Mouse (Mus musculus) limb, embryonic 14.5 days (tissue): Measurements from ENCODE around the gene Gm17324. TPM values are rescaled to one million over a fixed set of nuclear protein-coding genes. Genes with fewer than 3 reads are reported as not detected.

ENCODE experiments used
- ATAC-seq: fragments of 200-750 bp; cut with Nextera tagmentation; 2 replicates; pipeline ENCODE4 v1.8.0; 2017; ENCODE audit warnings: low read depth, moderate number of reproducible peaks, moderate TSS enrichment; ENCODE audit not compliant: low FRiP score
- DNase-seq: peaks from one replicate; pipeline ENCODE4 v3.0.0-alpha.2; 2015; ENCODE audit warnings: low spot score
- H3K27ac ChIP-seq: fragments of 300-500 bp; sonication (generic); replicated peaks from 2 replicates; pipeline ENCODE4 v1.5.1; 2014; ENCODE audit warnings: low read depth, mild to moderate bottlenecking, low read length, moderate library complexity, mixed read lengths
- H3K27me3 ChIP-seq: fragments of 300-500 bp; sonication (generic); 2 replicates; pipeline ENCODE4 v1.6.1; 2014; ENCODE audit warnings: low read length, mixed read lengths; ENCODE audit not compliant: control insufficient read depth, insufficient read depth
- H3K36me3 ChIP-seq: fragments of 300-500 bp; sonication (generic); 2 replicates; pipeline ENCODE4 v1.6.1; 2014; ENCODE audit warnings: mild to moderate bottlenecking, low read length, moderate library complexity, mixed read lengths; ENCODE audit not compliant: control insufficient read depth, insufficient read depth
- H3K4me1 ChIP-seq: fragments of 300-500 bp; sonication (generic); 2 replicates; pipeline ENCODE4 v1.6.1; 2014; ENCODE audit warnings: antibody characterized with exemption, low read length, mixed read lengths; ENCODE audit not compliant: control insufficient read depth, insufficient read depth
- H3K4me2 ChIP-seq: fragments of 300-500 bp; sonication (generic); replicated peaks from 2 replicates; pipeline ENCODE4 v1.6.1; 2014; ENCODE audit warnings: low read depth, mild to moderate bottlenecking, low read length, moderate library complexity; ENCODE audit not compliant: severe bottlenecking
- H3K4me3 ChIP-seq: fragments of 300-500 bp; sonication (generic); replicated peaks from 2 replicates; pipeline ENCODE4 v1.5.1; 2014; ENCODE audit warnings: low read length
- H3K9ac ChIP-seq: fragments of 300-500 bp; sonication (generic); 2 replicates; pipeline ENCODE4 v1.6.1; 2014; ENCODE audit warnings: mild to moderate bottlenecking, low read depth, low read length, moderate library complexity; ENCODE audit not compliant: severe bottlenecking
- H3K9me3 ChIP-seq: fragments of 300-500 bp; sonication (generic); 2 replicates; pipeline ENCODE4 v1.6.1; 2016; ENCODE audit warnings: low read length; ENCODE audit not compliant: control insufficient read depth
- POLR2A ChIP-seq: fragments of 200-500 bp; IDR thresholded peaks from 2 replicates; pipeline ENCODE4 v1.8.0; 2012; ENCODE audit warnings: inconsistent platforms, mild to moderate bottlenecking, moderate library complexity, borderline replicate concordance; ENCODE audit not compliant: insufficient read depth, insufficient read length; ENCODE audit errors: extremely low read depth
- WGBS: fragments of 180-500 bp; shearing (Covaris S2); extraction: QIAGEN DNeasy Blood & Tissue Kit; methylation state at CpG from one replicate; pipeline ENCODE4 v1.1.7; 2014; 5-methylcytosine and 5-hydroxymethylcytosine counted together
- microRNA-seq: library from miRNA; unstranded; fragments of <30 nt; microRNA quantifications from one replicate; pipeline ENCODE4, GENCODE M21; 2016
- polyA plus RNA-seq, 2 experiments: library from polyadenylated mRNA; depleted of rRNA in 1 of 2; stranded (reverse) in 1 of 2; unstranded in 1 of 2; fragments of >200 nt; fragmentation: Nextera tagmentation in 1 of 2; extraction: Ambion mirVana in 1 of 2; gene quantifications; 2 replicates each; pipeline versions ENCODE4 v1.2.1 to v1.2.3; 2012 to 2014

Gm17324 gene
- polyA plus RNA-seq, 2 experiments: 0.15 to 0.39 TPM

DNA sequence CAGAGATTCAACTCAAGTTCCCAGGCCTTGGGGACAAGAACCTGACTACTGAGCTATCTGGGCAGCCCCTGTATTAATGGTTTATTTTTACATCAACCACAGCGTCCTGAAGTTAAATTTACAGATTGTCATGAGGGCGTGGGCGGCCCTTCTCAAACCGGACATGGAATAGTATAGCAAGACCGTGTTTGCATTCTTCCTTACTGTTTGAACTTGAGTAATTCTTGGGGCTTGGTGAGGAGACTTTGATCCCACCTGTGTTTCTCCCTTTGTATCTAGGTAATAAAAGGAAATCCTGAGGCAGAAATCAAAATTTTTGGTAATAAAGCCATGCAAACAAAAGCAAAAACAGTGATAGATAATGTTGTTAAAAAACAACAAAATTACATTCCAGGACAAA is 48.0 kb downstream of the Gm17324 start:
- Histone ChIP-seq H3K4me1 (no peaks in the 10 kb centered on the region), H3K9ac (no peak overlapping the region), H3K4me3 (no peak overlapping the region), H3K4me2 (no peak overlapping the region), H3K9me3 (no peaks in the 10 kb centered on the region), H3K36me3 (no peaks in the 10 kb centered on the region), H3K27me3 (peaks cover 24% of the 10 kb centered on the region), H3K27ac (no peak overlapping the region)
- 80% methylated on average over 5 of the region's 5 CpGs for WGBS
- no peak for TF ChIP-seq POLR2A
- no peak for ATAC-seq
- no peak for DNase-seq

Small RNA genes within 50 kb of the gene (microRNA-seq; reads per million reads assigned to microRNA genes)
- not detected for gene Gm26377

Other genes starting within 250 kb of the Gm17324 start
- gene Gsta1, start 218.1 kb downstream of the Gm17324 start, polyA plus RNA-seq (2012; rRNA removed): 0.55 TPM in 1 of 2 replicates, not detected in the other
- gene Gsta1, start 218.1 kb downstream of the Gm17324 start, polyA plus RNA-seq (2014; fragmentation: Nextera tagmentation; extraction: Ambion mirVana): 0.90 and 3.2 TPM in 2 replicates
- 0.42 and 0.70 TPM in 2 replicates for gene Gm3776, start 191.7 kb downstream of the Gm17324 start, polyA plus RNA-seq (2012; rRNA removed)
- gene Gm3776, start 191.7 kb downstream of the Gm17324 start, polyA plus RNA-seq (2014; fragmentation: Nextera tagmentation; extraction: Ambion mirVana): 1.5 and 2.6 TPM in 2 replicates
- gene Gm10639, start 158.9 kb downstream of the Gm17324 start, polyA plus RNA-seq (2012; rRNA removed): not detected in 2 replicates
- gene Gm10639, start 158.9 kb downstream of the Gm17324 start, polyA plus RNA-seq (2014; fragmentation: Nextera tagmentation; extraction: Ambion mirVana): not detected in 2 replicates
- gene Omt2a, start 134.0 kb downstream of the Gm17324 start, polyA plus RNA-seq (2012; rRNA removed): not detected in 2 replicates
- not detected in 2 replicates for gene Omt2a, start 134.0 kb downstream of the Gm17324 start, polyA plus RNA-seq (2014; fragmentation: Nextera tagmentation; extraction: Ambion mirVana)
- not detected in 2 replicates for gene Omt2b, start 121.2 kb downstream of the Gm17324 start, polyA plus RNA-seq (2012; rRNA removed)
- not detected in 2 replicates for gene Omt2b, start 121.2 kb downstream of the Gm17324 start, polyA plus RNA-seq (2014; fragmentation: Nextera tagmentation; extraction: Ambion mirVana)
- 1.2 and 3.0 TPM in 2 replicates for gene Gsta2, start 93.0 kb downstream of the Gm17324 start, polyA plus RNA-seq (2012; rRNA removed)
- 4.6 and 7.8 TPM in 2 replicates for gene Gsta2, start 93.0 kb downstream of the Gm17324 start, polyA plus RNA-seq (2014; fragmentation: Nextera tagmentation; extraction: Ambion mirVana)
- 0.67 and 0.92 TPM in 2 replicates for gene Dppa5a, start 80.6 kb downstream of the Gm17324 start, polyA plus RNA-seq (2012; rRNA removed)
- 0.70 and 0.76 TPM in 2 replicates for gene Dppa5a, start 80.6 kb downstream of the Gm17324 start, polyA plus RNA-seq (2014; fragmentation: Nextera tagmentation; extraction: Ambion mirVana)
- gene Ooep, start 70.1 kb downstream of the Gm17324 start, polyA plus RNA-seq (2012; rRNA removed): 2.0 and 2.2 TPM in 2 replicates
- gene Ooep, start 70.1 kb downstream of the Gm17324 start, polyA plus RNA-seq (2014; fragmentation: Nextera tagmentation; extraction: Ambion mirVana): 3.6 TPM in 2 replicates
- 0.72 and 1.0 TPM in 2 replicates for gene Ddx43, start 53.0 kb downstream of the Gm17324 start, polyA plus RNA-seq (2012; rRNA removed)
- 0.26 and 0.43 TPM in 2 replicates for gene Ddx43, start 53.0 kb downstream of the Gm17324 start, polyA plus RNA-seq (2014; fragmentation: Nextera tagmentation; extraction: Ambion mirVana)
- gene Cgas, start 5.5 kb downstream of the Gm17324 start, polyA plus RNA-seq (2012; rRNA removed): 3.9 and 4.3 TPM in 2 replicates
- 2.4 and 2.8 TPM in 2 replicates for gene Cgas, start 5.5 kb downstream of the Gm17324 start, polyA plus RNA-seq (2014; fragmentation: Nextera tagmentation; extraction: Ambion mirVana)
- 19.2 and 20.3 TPM in 2 replicates for gene Mto1, start 578 bp downstream of the Gm17324 start, polyA plus RNA-seq (2012; rRNA removed)
- gene Mto1, start 578 bp downstream of the Gm17324 start, polyA plus RNA-seq (2014; fragmentation: Nextera tagmentation; extraction: Ambion mirVana): 22.7 and 23.3 TPM in 2 replicates
- 7,521 and 9,083 TPM in 2 replicates for gene Eef1a1, start 40.4 kb upstream of the Gm17324 start, polyA plus RNA-seq (2012; rRNA removed)
- gene Eef1a1, start 40.4 kb upstream of the Gm17324 start, polyA plus RNA-seq (2014; fragmentation: Nextera tagmentation; extraction: Ambion mirVana): 6,070 and 6,314 TPM in 2 replicates
- 12.1 and 13.0 TPM in 2 replicates for gene Slc17a5, start 139.3 kb upstream of the Gm17324 start, polyA plus RNA-seq (2012; rRNA removed)
- gene Slc17a5, start 139.3 kb upstream of the Gm17324 start, polyA plus RNA-seq (2014; fragmentation: Nextera tagmentation; extraction: Ambion mirVana): 15.1 and 18.0 TPM in 2 replicates
- 9.2 and 9.4 TPM in 2 replicates for gene Cd109, start 166.8 kb upstream of the Gm17324 start, polyA plus RNA-seq (2012; rRNA removed)
- gene Cd109, start 166.8 kb upstream of the Gm17324 start, polyA plus RNA-seq (2014; fragmentation: Nextera tagmentation; extraction: Ambion mirVana): 15.9 and 18.0 TPM in 2 replicates